Mouse (Mus musculus) midbrain, embryonic 14.5 days (tissue): ENCODE data around the gene Btbd2. TPM values are rescaled to one million over a fixed set of nuclear protein-coding genes. Genes with fewer than 3 reads are reported as not detected.
A peak's percentile ranks its signal among the peaks of the same experiment; 100 is the strongest.
"Not testable (repeated sequence)": the region's sequence is repeated elsewhere in the genome, so short reads cannot be mapped to it uniquely, and the experiment has no call there.

Experiments used
- ATAC-seq: fragments of 200-750 bp; cut with Nextera tagmentation; 2 replicates; pipeline ENCODE4 v1.8.0; 2017; ENCODE audit warnings: moderate number of reproducible peaks, moderate library complexity; ENCODE audit not compliant: low FRiP score, low TSS enrichment
- DNase-seq: peaks from one replicate; pipeline ENCODE4 v3.0.0-alpha.2; 2015
- H3K27ac ChIP-seq: fragments of 300-500 bp; sonication (generic); replicated peaks from 2 replicates; pipeline ENCODE4 v1.5.1; 2014; ENCODE audit warnings: mild to moderate bottlenecking, low read depth, low read length, moderate library complexity
- H3K27me3 ChIP-seq: fragments of 300-500 bp; sonication (generic); 2 replicates; pipeline ENCODE4 v1.6.1; 2014; ENCODE audit warnings: low read length, control low read depth, mixed read lengths; ENCODE audit not compliant: control insufficient read depth, insufficient read depth
- H3K36me3 ChIP-seq: fragments of 300-500 bp; sonication (generic); 2 replicates; pipeline ENCODE4 v1.6.1; 2014; ENCODE audit warnings: low read length, control low read depth; ENCODE audit not compliant: control insufficient read depth, insufficient read depth
- H3K4me1 ChIP-seq: fragments of 300-500 bp; sonication (generic); 2 replicates; pipeline ENCODE4 v1.6.1; 2014; ENCODE audit warnings: mild to moderate bottlenecking, antibody characterized with exemption, low read length, control low read depth; ENCODE audit not compliant: control insufficient read depth, insufficient read depth
- H3K4me2 ChIP-seq: fragments of 300-500 bp; sonication (generic); 2 replicates; pipeline ENCODE4 v1.6.1; 2014; ENCODE audit warnings: mild to moderate bottlenecking, low read length, moderate library complexity
- H3K4me3 ChIP-seq: fragments of 300-500 bp; sonication (generic); replicated peaks from 2 replicates; pipeline ENCODE4 v1.5.1; 2014; ENCODE audit warnings: low read depth, low read length
- H3K9ac ChIP-seq: fragments of 300-500 bp; sonication (generic); replicated peaks from 2 replicates; pipeline ENCODE4 v1.6.1; 2014; ENCODE audit warnings: mild to moderate bottlenecking, low read length, moderate library complexity
- H3K9me3 ChIP-seq: fragments of 300-500 bp; sonication (generic); 2 replicates; pipeline ENCODE4 v1.6.1; 2016; ENCODE audit warnings: low read length, control low read depth, mixed read lengths; ENCODE audit not compliant: control insufficient read depth
- WGBS: fragments of 180-500 bp; shearing (Covaris S2); extraction: QIAGEN DNeasy Blood & Tissue Kit; methylation state at CpG from one replicate; pipeline ENCODE4 v1.1.7; 2014; 5-methylcytosine and 5-hydroxymethylcytosine counted together
- polyA plus RNA-seq: library from polyadenylated mRNA; unstranded; fragments of >200 nt; fragmentation: Nextera tagmentation; extraction: Ambion mirVana; gene quantifications from 2 replicates; pipeline ENCODE4 v1.2.1, GENCODE M21; 2014

Gene Btbd2
- polyA plus RNA-seq, 1 experiment from 2014 or later, result 80.1 TPM

- Histone ChIP-seq H3K27ac (no peak overlapping the region), H3K4me3 (no peak overlapping the region), H3K27me3 (no peaks in the 10 kb centered on the region), H3K9ac (no peak overlapping the region), H3K9me3 (no peaks in the 10 kb centered on the region), H3K36me3 (peaks cover 72% of the 10 kb centered on the region), H3K4me2 (no peak overlapping the region), H3K4me1 (no peaks in the 10 kb centered on the region)
- WGBS, result 98% methylated on average over 3 of the region's 3 CpGs
- no peak for DNase-seq
- no peak for ATAC-seq
Measured at GRCm38 (mm10) chr10:80611905-80612304, 45.0 kb downstream of the Btbd2 start.

- Histone ChIP-seq H3K27me3 (no peaks in the 10 kb centered on the region), H3K9ac (no peak overlapping the region), H3K4me1 (no peaks in the 10 kb centered on the region), H3K27ac (no peak overlapping the region), H3K4me2 (no peak overlapping the region), H3K9me3 (no peaks in the 10 kb centered on the region), H3K4me3 (no peak overlapping the region), H3K36me3 (peaks cover 80% of the 10 kb centered on the region)
- ATAC-seq (no peak), DNase-seq (peak; percentile 62)
- 80% methylated on average over 4 of the region's 4 CpGs for WGBS
Measured at GRCm38 (mm10) chr10:80611024-80611423, 45.8 kb downstream of the Btbd2 start.

- Histone ChIP-seq H3K36me3 (peaks cover 75% of the 10 kb centered on the region), H3K4me3 (no peak overlapping the region), H3K9ac (no peak overlapping the region), H3K4me1 (no peaks in the 10 kb centered on the region), H3K4me2 (no peak overlapping the region), H3K9me3 (no peaks in the 10 kb centered on the region), H3K27ac (no peak overlapping the region), H3K27me3 (no peaks in the 10 kb centered on the region)
- 92% methylated on average over 9 of the region's 9 CpGs for WGBS
- ATAC-seq, result no peak
- DNase-seq, result no peak
Measured at GRCm38 (mm10) chr10:80610116-80610785, 46.6 kb downstream of the Btbd2 start.

GRCm38 (mm10) chr10:80609269-80609924 lies 47.5 kb downstream of the Btbd2 start:
- H3K4me1 ChIP-seq, result no peaks in the 10 kb centered on the region; the same call in 1 of the 2 replicates
- H3K4me2 ChIP-seq, result no peak overlapping the region
- H3K27me3 ChIP-seq, result no peaks in the 10 kb centered on the region
- no peak overlapping the region for H3K4me3 ChIP-seq
- DNase-seq (no peak), ATAC-seq (no peak)
- no peak overlapping the region for H3K9ac ChIP-seq
- WGBS, result 90% methylated on average over 10 of the region's 10 CpGs
- no peaks in the 10 kb centered on the region for H3K9me3 ChIP-seq
- peaks cover 66% of the 10 kb centered on the region for H3K36me3 ChIP-seq
- H3K27ac ChIP-seq, result no peak overlapping the region

GRCm38 (mm10) chr10:80608435-80608834 lies 48.4 kb downstream of the Btbd2 start:
- Histone ChIP-seq H3K4me2 (no peak overlapping the region), H3K9me3 (no peaks in the 10 kb centered on the region), H3K4me3 (no peak overlapping the region), H3K9ac (no peak overlapping the region), H3K27me3 (no peaks in the 10 kb centered on the region), H3K4me1 (peaks cover 8% of the 10 kb centered on the region), H3K27ac (no peak overlapping the region), H3K36me3 (peaks cover 58% of the 10 kb centered on the region)
- ATAC-seq, result no peak
- WGBS, result 91% methylated on average over 3 of the region's 3 CpGs
- DNase-seq, result no peak

GRCm38 (mm10) chr10:80606737-80607350 lies 50.0 kb downstream of the Btbd2 start:
- no peak overlapping the region for H3K27ac ChIP-seq
- H3K4me3 ChIP-seq, result no peak overlapping the region
- DNase-seq, result no peak
- H3K9me3 ChIP-seq, result no peaks in the 10 kb centered on the region
- ATAC-seq, result no peak
- no peak overlapping the region for H3K4me2 ChIP-seq
- no peaks in the 10 kb centered on the region for H3K27me3 ChIP-seq
- H3K36me3 ChIP-seq, result peaks cover 50% of the 10 kb centered on the region
- peaks cover 15% of the 10 kb centered on the region for H3K4me1 ChIP-seq
- no peak overlapping the region for H3K9ac ChIP-seq
- WGBS, result 94% methylated on average over 34 of the region's 34 CpGs

- peaks cover 48% of the 10 kb centered on the region for H3K36me3 ChIP-seq
- no peak overlapping the region for H3K9ac ChIP-seq
- ATAC-seq, result no peak
- H3K4me1 ChIP-seq, result peaks cover 15% of the 10 kb centered on the region
- WGBS, result 91% methylated on average over 23 of the region's 23 CpGs
- H3K27ac ChIP-seq, result no peak overlapping the region
- DNase-seq, result no peak
- H3K4me3 ChIP-seq, result no peak overlapping the region
- H3K9me3 ChIP-seq, result no peaks in the 10 kb centered on the region
- no peaks in the 10 kb centered on the region for H3K27me3 ChIP-seq
- H3K4me2 ChIP-seq, result no peak overlapping the region
Measured at GRCm38 (mm10) chr10:80606306-80606705, 50.6 kb downstream of the Btbd2 start.

- ATAC-seq, H3K9me3 ChIP-seq: not testable (repeated sequence)
- WGBS, result 58% methylated on average over 2 of the region's 4 CpGs
Measured at GRCm38 (mm10) chr10:80605721-80606120, 51.1 kb downstream of the Btbd2 start, which contains the start of gene Gm49322. Gm49322 (plus strand) TSS chr10:80606021.

More at GRCm38 (mm10) chr10:80605721-80606120, 51.1 kb downstream of the Btbd2 start, which contains the start of gene Gm49322:
- H3K4me2 ChIP-seq, H3K9ac ChIP-seq, DNase-seq, H3K27me3 ChIP-seq, H3K4me3 ChIP-seq, H3K27ac ChIP-seq: not testable (repeated sequence)
- Histone ChIP-seq H3K36me3 (peaks cover 46% of the 10 kb centered on the region), H3K4me1 (peaks cover 15% of the 10 kb centered on the region)
